ENCODE assay signal across 11 mouse cellular contexts in the genomic region with DNA sequence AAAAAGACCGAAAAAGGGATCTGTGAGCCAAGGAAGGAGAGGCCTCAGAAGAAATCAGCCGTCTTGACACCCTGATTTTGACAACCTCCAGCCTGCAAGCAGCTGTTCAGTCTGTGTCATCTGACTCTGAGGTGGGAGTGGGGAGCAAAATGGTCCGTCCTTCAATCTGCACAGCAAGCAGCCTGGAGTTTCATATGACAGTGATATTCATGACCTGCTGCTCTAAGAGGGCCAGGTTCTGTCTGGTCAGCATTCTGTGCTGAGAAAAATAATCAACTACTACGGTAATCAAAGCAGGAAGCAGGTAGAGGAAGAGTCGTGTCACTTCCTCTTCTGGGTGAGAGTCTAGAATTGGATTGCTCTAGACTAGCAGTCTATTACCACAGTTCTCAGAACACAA. TPM values are rescaled to one million over a fixed set of nuclear protein-coding genes. Genes with fewer than 3 reads are reported as not detected.
DNase-seq lines count a peak whose midpoint lies in the region; ATAC-seq and TF ChIP-seq lines count a peak whose summit lies in the region.
"Had no signal": no experiment of that assay in that cellular context is flagged by ENCODE, and none has a peak within 500 bp of the region (broad histone marks: within the 10 kb centered on the region; RNA-seq: fewer than 3 reads in every experiment).

No protein-coding gene starts in this region.

- WGBS in lung, embryonic 14.5 days, result 36% methylated on average over 5 of the region's 5 CpGs
- WGBS in lung, adult 2 months, result 44% methylated on average over 5 of the region's 5 CpGs

- no peak for TF ChIP-seq POLR2A in lung, adult 2 months (IDR thresholded peaks at IDR 0.05; ENCODE audit: borderline replicate concordance, extremely low read depth, low read depth, low read length)

- 0 out of 2 replicates have a peak, but pooled peaks cover 5% of the 10 kb centered on the region for H3K4me1 ChIP-seq in lung, embryonic 14.5 days (ENCODE audit: insufficient read depth)
- H3K4me1 ChIP-seq in lung, adult 2 months (ENCODE audit: control insufficient read depth, insufficient read depth, low read length), result peaks cover 24% of the 10 kb centered on the region
- H3K4me1 ChIP-seq in brown adipose tissue, adult 24 weeks (ENCODE audit: control insufficient read depth, insufficient read depth, insufficient read length, low read length), result peaks cover 24% of the 10 kb centered on the region

- H3K27me3 ChIP-seq in lung, embryonic 14.5 days (ENCODE audit: insufficient read depth, low read length), result no peaks in the 10 kb centered on the region
- H3K27me3 ChIP-seq: Patski had no signal

- H3K9ac ChIP-seq in lung, embryonic 14.5 days, result no peak overlapping the region

- DNase-seq in cerebellum, postnatal 10 days, result peak; percentile 34 to 55
- no peak for DNase-seq in cerebellum, postnatal 25 days
- peak; percentile 81 for DNase-seq in lung, embryonic 14.5 days
- DNase-seq in lung, adult 2 months, result no peak
- DNase-seq in gastrocnemius, postnatal 10 days, result no peak
- DNase-seq: gastrocnemius, postnatal 14 days; kidney, postnatal 36 days had no signal

- TF ChIP-seq CTCF in lung, embryonic 14.5 days (IDR thresholded peaks at IDR 0.05; ENCODE audit: low read depth), result no peak
- no peak for TF ChIP-seq CTCF in lung, adult 2 months (IDR thresholded peaks at IDR 0.05; ENCODE audit: insufficient read depth, low read length)

- H3K9me3 ChIP-seq in lung, embryonic 14.5 days (ENCODE audit: low read depth, low read length), result no peaks in the 10 kb centered on the region

- no peak overlapping the region for H3K4me2 ChIP-seq in lung, embryonic 14.5 days

- H3K4me3 ChIP-seq in lung, embryonic 14.5 days (ENCODE audit: low read depth, low read length), result no peak overlapping the region
- H3K4me3 ChIP-seq in lung, adult 2 months (replicated peaks; ENCODE audit: extremely low read depth, low read depth, low read length), result no peak overlapping the region
- H3K4me3 ChIP-seq in brown adipose tissue, adult 24 weeks (ENCODE audit: insufficient read depth, low read depth, low read length), result no peak overlapping the region

- no peak overlapping the region for H3K27ac ChIP-seq in lung, embryonic 14.5 days (ENCODE audit: low read depth)
- peak overlapping the region; percentile 27; the same call in 1 of the 2 replicates for H3K27ac ChIP-seq in brown adipose tissue, adult 24 weeks (replicated peaks; ENCODE audit: low read depth, low read length)

- peak; percentile 70; the same call in 1 of the 2 replicates for ATAC-seq in lung, embryonic 14.5 days (ENCODE audit: insufficient read depth)
- ATAC-seq in megakaryocyte progenitor cell, adult 5-6 weeks (replicated peaks; ENCODE audit: poor library complexity), result peak; percentile 6; the same call in 1 of the 2 replicates
- no peak for ATAC-seq in megakaryocyte-erythroid progenitor cell, adult 5-6 weeks (replicated peaks; ENCODE audit: low FRiP score, low TSS enrichment, poor library complexity, severe bottlenecking)
- ATAC-seq: Patski had no signal

- no peaks in the 10 kb centered on the region for H3K36me3 ChIP-seq in lung, embryonic 14.5 days (ENCODE audit: insufficient read depth)

RNA-seq across cellular contexts. Expression of gene Cd47, which starts 1.1 kb away (rescaled TPM):
- polyA plus RNA-seq in lung, embryonic 14.5 days (2014; fragmentation: Nextera tagmentation; extraction: Ambion mirVana), result 96.3 and 104 TPM in 2 replicates
- polyA plus RNA-seq in lung, adult 2 months (2012; rRNA removed), result 80.1 and 82.2 TPM in 2 replicates
- 45.9 and 49.9 TPM in 2 replicates for polyA plus RNA-seq in brown adipose tissue, adult 24 weeks (2012; ENCODE audit: insufficient read depth, insufficient read length, missing spikeins)
- total RNA-seq in megakaryocyte progenitor cell, adult 5-6 weeks (2015), result 435 and 460 TPM in 2 replicates
- 188 and 213 TPM in 2 replicates for total RNA-seq in megakaryocyte progenitor cell, adult 5-6 weeks (2017)
- 10 to 100 TPM; 41.9 to 49.2 TPM for total RNA-seq in gastrocnemius, postnatal 10 days (2021)
- total RNA-seq in megakaryocyte-erythroid progenitor cell, adult 5-6 weeks (2014; fragmentation: Nextera tagmentation), result 237 and 252 TPM in 2 replicates
- 166 and 180 TPM in 2 replicates for total RNA-seq in megakaryocyte-erythroid progenitor cell, adult 5-6 weeks (2017)

Comparison
In these comparisons a context has a peak if more than half of its experiments do, and no peak if none do; other contexts are left out.
1. DNase-seq: peak in cerebellum, postnatal 10 days (2 of 2) and lung, embryonic 14.5 days (single experiment); none in cerebellum, postnatal 25 days (0 of 2), lung, adult 2 months (single experiment) and gastrocnemius, postnatal 10 days (single experiment).